7 mouse cellular contexts compared by ENCODE assay signal in genomic region chr11:101086756-101087681, GRCm38 (mm10). TPM values are rescaled to one million over a fixed set of nuclear protein-coding genes. Genes with fewer than 3 reads are reported as not detected.
DNase-seq lines count a peak whose midpoint lies in the region; ATAC-seq lines count a peak whose summit lies in the region.

TSS of gene Mlx (plus strand) at chr11:101087277.

- peak within 1 kb of the TSS; percentile 43; the same call in 1 of the 2 replicates for H3K27ac ChIP-seq in embryonic facial prominence, embryonic 11.5 days (replicated peaks; ENCODE audit: low read depth, low read length)
- peak within 1 kb of the TSS; percentile 72 for H3K27ac ChIP-seq in limb, embryonic 11.5 days (replicated peaks; ENCODE audit: low read depth, low read length)
- peak within 1 kb of the TSS; percentile 86 for H3K27ac ChIP-seq in midbrain, embryonic 14.5 days (replicated peaks; ENCODE audit: low read depth, low read length)

- 2% methylated on average over 51 of the region's 52 CpGs for whole genome bisulfite sequencing in embryonic facial prominence, embryonic 11.5 days
- WGBS in limb, embryonic 11.5 days: 2% methylated on average over 52 of the region's 52 CpGs
- 1% methylated on average over 52 of the region's 52 CpGs for WGBS in midbrain, embryonic 14.5 days

- peak within 1 kb of the TSS; percentile 92 for H3K4me2 ChIP-seq in embryonic facial prominence, embryonic 11.5 days (ENCODE audit: low read depth, low read length)
- peak within 1 kb of the TSS; percentile 91 for H3K4me2 ChIP-seq in limb, embryonic 11.5 days (ENCODE audit: low read depth, severe bottlenecking)
- H3K4me2 ChIP-seq in midbrain, embryonic 14.5 days (ENCODE audit: low read length): peak within 1 kb of the TSS; percentile 94

- no peaks in the 10 kb centered on the region for H3K27me3 ChIP-seq in embryonic facial prominence, embryonic 11.5 days (ENCODE audit: control insufficient read depth, insufficient read depth, low read length)
- no peaks in the 10 kb centered on the region for H3K27me3 ChIP-seq in limb, embryonic 11.5 days (ENCODE audit: control insufficient read depth, insufficient read depth, low read length)
- H3K27me3 ChIP-seq in midbrain, embryonic 14.5 days (ENCODE audit: control insufficient read depth, insufficient read depth, low read length): no peaks in the 10 kb centered on the region

- peak within 1 kb of the TSS; percentile 85 for H3K4me3 ChIP-seq in embryonic facial prominence, embryonic 11.5 days (ENCODE audit: low read depth, low read length)
- H3K4me3 ChIP-seq in limb, embryonic 11.5 days (ENCODE audit: low read depth, low read length): peak within 1 kb of the TSS; percentile 82
- peak within 1 kb of the TSS; percentile 69 for H3K4me3 ChIP-seq in midbrain, embryonic 14.5 days (replicated peaks; ENCODE audit: low read depth, low read length)

- peaks cover 5% of the 10 kb centered on the region; the same call in 1 of the 2 replicates for H3K4me1 ChIP-seq in embryonic facial prominence, embryonic 11.5 days (ENCODE audit: control insufficient read depth, insufficient read depth, low read length)
- H3K4me1 ChIP-seq in limb, embryonic 11.5 days (ENCODE audit: control insufficient read depth, insufficient read depth, low read length): peaks cover 18% of the 10 kb centered on the region
- peaks cover 26% of the 10 kb centered on the region for H3K4me1 ChIP-seq in midbrain, embryonic 14.5 days (ENCODE audit: control insufficient read depth, insufficient read depth, low read length)

- H3K9me3 ChIP-seq in embryonic facial prominence, embryonic 11.5 days (replicated peaks; ENCODE audit: control insufficient read depth, low read length): no peaks in the 10 kb centered on the region
- no peaks in the 10 kb centered on the region for H3K9me3 ChIP-seq in limb, embryonic 11.5 days (ENCODE audit: control insufficient read depth, low read length)
- H3K9me3 ChIP-seq in midbrain, embryonic 14.5 days (ENCODE audit: control insufficient read depth, low read length): no peaks in the 10 kb centered on the region

- peak; percentile 96 for DNase-seq in adrenal gland, postnatal 14 days
- peak; percentile 94 for DNase-seq in embryonic facial prominence, embryonic 11.5 days (ENCODE audit: low spot score)
- peak; percentile 100 for DNase-seq in heart, adult 11 months
- DNase-seq in kidney, adult 18-20 months: peak; percentile 91
- DNase-seq in limb, embryonic 11.5 days (ENCODE audit: low spot score): peak; percentile 86
- peak; percentile 96 for DNase-seq in midbrain, embryonic 14.5 days
- DNase-seq in spleen, adult 18-20 months: peak; percentile 79 to 80

- peaks cover 2% of the 10 kb centered on the region for H3K36me3 ChIP-seq in embryonic facial prominence, embryonic 11.5 days (replicated peaks; ENCODE audit: control insufficient read depth, insufficient read depth, low read depth, low read length)
- peaks cover 23% of the 10 kb centered on the region for H3K36me3 ChIP-seq in limb, embryonic 11.5 days (ENCODE audit: control insufficient read depth, insufficient read depth, low read length)
- H3K36me3 ChIP-seq in midbrain, embryonic 14.5 days (ENCODE audit: control insufficient read depth, insufficient read depth, low read length): peaks cover 48% of the 10 kb centered on the region

- peak within 1 kb of the TSS; percentile 80 for H3K9ac ChIP-seq in embryonic facial prominence, embryonic 11.5 days (replicated peaks; ENCODE audit: low read length)
- peak within 1 kb of the TSS; percentile 67 for H3K9ac ChIP-seq in limb, embryonic 11.5 days (ENCODE audit: low read length)
- H3K9ac ChIP-seq in midbrain, embryonic 14.5 days (replicated peaks; ENCODE audit: low read length): peak within 1 kb of the TSS; percentile 80

- ATAC-seq in embryonic facial prominence, embryonic 11.5 days (replicated peaks; ENCODE audit: insufficient number of reproducible peaks, low FRiP score, low TSS enrichment, low read depth): peak; percentile 55
- ATAC-seq in limb, embryonic 11.5 days (ENCODE audit: insufficient number of reproducible peaks, low FRiP score, low TSS enrichment, low read depth): peak; percentile 76
- peak; percentile 85 for ATAC-seq in midbrain, embryonic 14.5 days (ENCODE audit: low FRiP score, low TSS enrichment)

RNA-seq across cellular contexts. Expression of gene Mlx, which starts in this region (rescaled TPM):
- total RNA-seq in adrenal gland, postnatal 14 days (2021): 39.8 and 45.9 TPM in 2 replicates
- 45.7 and 47.9 TPM in 2 replicates for polyA plus RNA-seq in embryonic facial prominence, embryonic 11.5 days (2014; fragmentation: Nextera tagmentation; extraction: Ambion mirVana)
- 40.6 and 48.9 TPM in 2 replicates for polyA plus RNA-seq in limb, embryonic 11.5 days (2014; fragmentation: Nextera tagmentation; extraction: Ambion mirVana)
- 92.9 and 100 TPM in 2 replicates for polyA plus RNA-seq in midbrain, embryonic 14.5 days (2014; fragmentation: Nextera tagmentation; extraction: Ambion mirVana)

Comparison
In these comparisons a context has a peak if more than half of its experiments do, and no peak if none do; other contexts are left out.
1. Peak in every context shown above with its lines: DNase-seq, ATAC-seq, H3K4me3 ChIP-seq and H3K27ac ChIP-seq.